Mouse (Mus musculus): Measurements from ENCODE around the gene Madcam1.
A peak's percentile ranks its signal among the peaks of the same experiment; 100 is the strongest.
"Not testable (repeated sequence)": the region's sequence is repeated elsewhere in the genome, so short reads cannot be mapped to it uniquely, and the experiment has no call there.

The Madcam1 gene

GRCm38 (mm10) chr10:79688720-79689119, 24.4 kb downstream of the Madcam1 start, which contains the start of gene Gzmm:
Gene Gzmm, plus strand, starts transcription at chr10:79689020.
- no peak for DNase-seq (ENCODE audit: low spot score)

DNA sequence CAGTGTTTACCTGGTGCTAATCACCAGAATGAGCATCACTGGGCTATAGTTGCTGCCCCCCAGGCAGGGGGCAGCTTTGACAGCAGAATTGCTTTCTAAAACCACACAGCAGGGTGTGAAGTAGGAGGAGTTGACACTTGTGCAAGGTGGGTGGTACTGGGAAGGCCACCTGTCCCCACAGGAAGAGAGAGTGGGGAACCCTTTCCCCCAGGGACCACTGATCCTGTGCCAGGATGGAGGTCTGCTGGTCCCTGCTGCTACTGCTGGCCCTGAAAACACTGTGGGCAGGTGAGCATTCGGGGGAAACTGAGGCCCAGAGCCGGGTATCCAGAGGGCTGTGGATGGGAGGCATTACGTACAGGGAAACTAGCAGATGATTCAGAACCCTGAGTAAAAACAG, 24.8 kb downstream of the Madcam1 start:
- DNase-seq (ENCODE audit: low spot score), result no peak

GRCm38 (mm10) chr10:79691986-79692548, 27.7 kb downstream of the Madcam1 start:
- no peak for DNase-seq (ENCODE audit: low spot score)

GRCm38 (mm10) chr10:79693580-79694378, 29.4 kb downstream of the Madcam1 start:
- peak; percentile 3 for DNase-seq (ENCODE audit: low spot score)

DNA sequence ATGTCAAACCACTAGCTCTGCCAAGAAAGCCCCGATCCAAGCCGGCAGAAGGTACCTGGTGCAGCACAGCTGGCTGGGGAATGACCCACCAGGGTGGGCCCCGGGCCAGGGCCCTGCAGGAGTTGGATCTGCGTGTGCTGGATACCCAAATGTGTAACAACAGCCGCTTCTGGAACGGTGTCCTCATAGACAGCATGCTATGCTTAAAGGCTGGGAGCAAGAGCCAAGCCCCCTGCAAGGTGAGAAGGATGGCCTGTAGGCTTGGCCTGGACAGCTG, 30.0 kb downstream of the Madcam1 start:
- DNase-seq (ENCODE audit: low spot score), result peak; percentile 4

- peak; percentile 77 for DNase-seq (ENCODE audit: low spot score)
These were observed 31.1 kb downstream of the Madcam1 start for GRCm38 (mm10) chr10:79695231-79696128.

DNA sequence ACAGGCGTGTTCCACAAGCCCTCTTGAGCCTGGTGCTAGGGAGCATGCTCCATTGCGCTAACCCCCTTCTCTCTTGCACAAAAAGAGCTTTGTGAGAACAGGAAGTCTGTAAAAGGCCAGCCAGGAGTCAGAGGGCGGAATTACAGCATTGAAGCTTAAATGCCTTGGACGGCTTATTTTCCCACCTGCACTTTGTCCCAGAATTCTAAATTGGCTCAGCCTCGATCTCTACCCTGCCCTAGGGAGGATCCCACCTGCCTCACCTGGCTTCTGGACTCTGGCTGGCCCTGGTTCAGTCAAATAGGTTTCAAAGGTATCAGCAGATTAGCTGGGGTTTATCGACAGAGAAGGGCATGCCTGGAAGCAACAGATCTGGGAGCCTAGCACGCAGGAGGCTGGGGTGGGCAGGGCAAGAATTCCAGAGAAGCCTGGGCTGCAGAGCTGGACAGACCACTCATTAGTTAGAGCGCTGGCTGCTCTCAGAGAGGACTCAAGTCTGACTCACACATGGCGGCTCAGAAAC, 31.8 kb downstream of the Madcam1 start:
- peak; percentile 4 for DNase-seq (ENCODE audit: low spot score)

DNA sequence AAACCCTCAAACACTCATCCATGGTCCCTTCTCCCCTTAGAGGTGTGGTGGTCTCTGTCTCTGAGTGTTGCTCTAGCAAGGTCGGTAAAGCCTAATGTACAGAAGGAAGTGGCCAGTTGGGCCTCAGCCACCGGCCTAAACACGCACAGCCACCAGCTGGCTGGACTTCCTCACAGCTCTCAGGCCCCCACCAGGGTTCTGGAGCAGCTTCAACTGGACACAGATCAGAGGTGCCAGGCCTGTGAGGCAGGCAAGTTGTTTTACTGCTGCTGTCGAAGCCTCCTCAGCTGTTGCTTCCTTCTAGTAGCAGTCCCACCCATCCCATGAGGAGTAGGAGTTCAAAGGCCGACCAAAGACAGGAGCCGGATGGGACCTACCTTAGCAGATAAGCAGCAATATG, 33.6 kb downstream of the Madcam1 start:
- peak; percentile 3 for DNase-seq (ENCODE audit: low spot score)

GRCm38 (mm10) chr10:79698459-79698858, 34.1 kb downstream of the Madcam1 start:
- no peak for DNase-seq (ENCODE audit: low spot score)

GRCm38 (mm10) chr10:79700676-79701075, 36.3 kb downstream of the Madcam1 start:
- peak; percentile 29 for DNase-seq (ENCODE audit: low spot score)

DNA sequence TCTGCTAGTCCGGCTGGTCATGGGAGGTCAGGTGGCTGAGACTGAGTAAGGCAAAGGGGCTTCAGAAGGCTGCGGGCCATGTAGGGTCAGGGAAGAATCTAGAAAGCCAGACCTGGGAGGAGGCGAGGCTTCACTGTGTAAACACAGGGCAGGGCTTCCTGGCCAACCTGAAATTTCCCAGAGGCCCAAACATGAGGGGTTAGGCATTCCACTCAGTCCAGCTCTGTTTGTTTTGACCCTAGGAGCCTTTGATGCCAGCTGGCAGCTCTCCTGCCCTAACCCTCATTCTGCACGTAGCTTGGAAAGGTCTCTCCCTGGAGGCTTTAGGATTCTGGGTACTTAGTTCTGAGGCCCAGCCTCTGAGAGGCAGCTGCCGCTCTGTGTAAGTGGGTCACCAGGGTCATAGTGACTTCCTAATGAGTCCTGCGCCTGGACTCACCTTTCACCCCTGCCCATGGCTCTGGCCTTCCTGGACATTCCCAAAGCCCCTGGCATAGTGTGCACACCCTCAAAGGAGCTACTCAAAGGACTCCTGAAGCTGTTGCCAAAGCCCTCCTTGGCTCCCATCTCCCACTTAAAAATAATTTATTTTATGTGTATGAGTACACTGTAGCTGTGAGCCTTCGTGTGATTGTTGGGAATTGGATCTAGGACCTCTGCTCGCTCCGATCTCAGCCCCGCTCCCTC, 37.2 kb downstream of the Madcam1 start:
- peak; percentile 32 for DNase-seq (ENCODE audit: low spot score)

DNA sequence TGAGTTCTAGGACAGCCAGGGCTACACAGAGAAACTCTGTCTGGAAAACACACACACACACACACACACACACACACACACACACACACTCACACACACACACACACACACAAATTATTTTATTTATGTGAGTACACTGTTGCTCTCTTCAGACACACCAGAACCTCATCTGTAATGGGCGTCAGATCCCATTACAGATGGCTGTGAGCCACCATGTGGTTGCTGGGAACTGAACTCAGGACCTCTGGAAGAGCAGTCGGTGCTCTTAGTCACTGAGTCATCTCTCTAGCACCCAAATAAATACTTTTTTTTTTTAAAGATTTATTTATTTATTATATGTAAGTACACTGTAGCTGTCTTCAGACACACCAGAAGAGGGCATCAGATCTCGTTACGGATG, 38.6 kb downstream of the Madcam1 start:
- DNase-seq (ENCODE audit: low spot score), result not testable (repeated sequence)

DNA sequence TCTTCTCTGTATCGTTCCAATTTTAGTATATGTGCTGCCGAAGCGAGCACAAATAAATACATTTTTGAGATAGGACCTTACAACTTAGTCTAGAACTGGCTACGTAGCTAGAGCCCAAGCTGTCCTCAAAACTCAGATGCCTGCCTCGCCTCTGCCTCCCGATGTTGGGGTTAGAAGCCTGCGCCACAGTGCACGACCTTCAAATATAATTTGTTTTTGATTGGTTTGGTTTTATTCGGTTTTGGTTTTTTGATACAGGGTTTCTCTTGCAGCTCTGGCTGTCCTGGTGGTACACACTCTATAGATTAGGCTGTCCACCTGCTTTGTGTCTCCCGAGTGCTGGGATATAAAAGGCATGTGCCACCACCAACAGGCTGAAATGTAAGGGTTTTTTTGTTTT, 39.2 kb downstream of the Madcam1 start:
- DNase-seq (ENCODE audit: low spot score), result peak; percentile 2

DNA sequence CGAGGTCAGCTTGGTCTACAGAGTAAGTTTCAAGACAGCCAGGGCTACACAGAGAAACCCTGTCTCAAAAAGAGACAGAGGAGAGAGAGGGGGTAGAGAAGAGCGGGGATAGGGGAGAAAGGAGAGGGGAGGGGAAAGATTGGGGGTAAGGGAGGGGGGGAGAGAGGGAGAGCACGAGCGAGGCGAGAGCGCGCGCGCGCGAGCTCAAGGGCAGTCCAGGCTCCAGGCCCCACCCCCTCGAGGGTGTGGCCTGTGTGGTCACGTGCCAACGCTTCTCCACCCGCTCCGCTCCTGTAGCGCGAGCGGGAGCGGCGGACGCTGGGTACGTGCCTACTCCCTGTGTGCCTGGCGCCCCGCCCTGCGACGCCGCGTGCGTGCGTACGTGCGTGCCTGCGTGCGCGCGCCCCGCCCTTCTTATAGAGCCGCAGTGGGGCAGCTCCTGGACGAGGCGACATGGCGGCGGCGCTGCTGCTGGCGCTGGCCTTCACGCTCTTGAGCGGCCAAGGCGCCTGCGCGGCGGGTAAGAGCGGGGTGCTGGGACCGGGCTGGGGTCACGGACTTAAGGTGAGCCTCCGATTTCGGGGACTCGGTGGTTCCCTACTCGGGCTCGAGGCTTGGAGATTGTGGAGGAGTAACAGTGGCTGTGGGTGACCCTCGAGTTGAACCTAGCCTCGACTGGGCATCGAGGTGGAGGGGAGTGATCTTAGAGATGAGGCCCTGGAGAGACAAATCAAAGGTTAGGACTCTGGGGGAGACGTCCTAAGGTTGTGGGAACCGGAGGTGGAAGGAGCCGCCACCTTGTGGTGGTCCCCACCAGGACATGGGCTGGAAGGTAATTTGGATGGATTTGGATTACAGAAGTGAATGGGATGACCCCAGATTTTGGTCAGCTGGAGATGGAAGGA, 40.0 kb downstream of the Madcam1 start, which contains the start of gene Bsg:
Gene Bsg (plus strand): TSS at position 427 of the 905 bp plus-strand sequence.
- DNase-seq (ENCODE audit: low spot score), result peak; percentile 99

- DNase-seq (ENCODE audit: low spot score), result no peak
These were observed 40.6 kb downstream of the Madcam1 start for GRCm38 (mm10) chr10:79704970-79705360.

GRCm38 (mm10) chr10:79705951-79706350, 41.6 kb downstream of the Madcam1 start:
- peak; percentile 2 for DNase-seq (ENCODE audit: low spot score)

DNA sequence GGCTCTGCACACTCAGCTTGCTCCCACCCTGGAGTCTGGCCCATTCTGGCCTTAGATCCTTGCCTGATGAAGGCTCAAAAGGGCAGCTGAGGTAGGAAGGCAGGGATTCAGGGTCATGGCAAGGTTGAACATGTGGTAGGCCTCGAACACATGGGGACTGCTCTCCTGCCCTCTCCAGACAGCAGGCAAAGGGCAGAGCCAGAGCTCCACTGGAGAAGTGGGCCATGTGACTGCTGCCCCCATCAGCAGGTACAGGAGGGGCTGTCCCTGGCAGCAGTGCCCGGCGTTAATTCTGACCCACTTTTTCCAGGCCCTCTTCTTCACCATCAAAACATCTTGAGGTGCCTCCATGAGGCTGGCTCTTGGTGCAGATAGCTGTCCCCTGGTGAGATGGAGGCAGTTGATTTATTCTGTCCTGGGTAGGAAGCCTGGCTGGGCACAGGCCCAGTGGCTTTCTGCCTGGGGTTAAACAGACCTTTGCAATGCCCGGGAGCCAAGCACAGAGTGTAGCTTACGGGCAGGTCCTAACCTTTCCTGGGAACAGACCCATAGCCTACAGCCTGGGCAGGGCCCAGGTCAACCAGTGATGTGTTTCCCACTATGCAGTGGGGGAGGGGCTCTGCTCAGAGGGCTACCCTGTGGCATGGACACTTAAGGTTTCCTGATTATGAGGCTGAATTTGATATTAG, 42.2 kb downstream of the Madcam1 start:
- DNase-seq (ENCODE audit: low spot score), result peak; percentile 5

DNA sequence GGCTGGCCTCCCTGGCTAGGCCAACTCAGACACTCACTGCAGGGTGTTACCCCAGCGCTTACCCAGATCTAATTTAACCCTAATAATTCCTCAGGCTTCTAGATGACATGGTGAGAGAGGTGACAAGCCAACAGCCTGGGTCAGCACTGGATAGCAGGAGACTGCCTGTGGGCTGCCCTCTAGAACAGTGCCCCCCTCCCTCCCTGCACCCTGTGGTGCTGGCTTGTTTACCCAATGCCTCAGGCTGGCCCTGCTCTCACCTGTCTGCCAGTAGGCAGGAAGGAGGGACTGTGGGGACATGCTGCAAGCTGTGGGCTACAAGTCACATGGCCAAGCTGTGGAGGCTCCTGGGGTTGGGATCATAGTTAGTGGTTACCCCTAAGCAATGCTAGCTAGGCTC, 42.8 kb downstream of the Madcam1 start:
- peak; percentile 5 for DNase-seq (ENCODE audit: low spot score)

DNA sequence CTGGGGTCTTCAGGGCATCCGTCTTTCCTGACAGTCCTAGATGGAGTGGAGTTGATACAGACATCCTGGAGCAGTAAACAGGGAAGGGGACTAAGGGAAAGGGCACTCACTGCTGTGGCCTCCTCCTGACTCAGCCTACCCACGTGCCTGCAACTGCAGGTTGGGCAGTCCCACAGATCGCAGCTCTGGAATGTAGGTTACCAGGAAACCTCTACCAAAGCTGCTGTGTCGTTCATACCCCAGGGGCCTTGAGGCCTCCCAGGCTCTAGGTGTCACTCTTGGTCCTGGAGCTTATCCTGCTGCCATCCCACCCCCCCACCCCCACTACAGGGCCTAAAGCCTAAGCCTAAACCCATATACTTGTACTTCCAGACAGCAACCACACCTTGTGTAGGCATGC, 43.4 kb downstream of the Madcam1 start:
- peak; percentile 2 for DNase-seq (ENCODE audit: low spot score)

DNA sequence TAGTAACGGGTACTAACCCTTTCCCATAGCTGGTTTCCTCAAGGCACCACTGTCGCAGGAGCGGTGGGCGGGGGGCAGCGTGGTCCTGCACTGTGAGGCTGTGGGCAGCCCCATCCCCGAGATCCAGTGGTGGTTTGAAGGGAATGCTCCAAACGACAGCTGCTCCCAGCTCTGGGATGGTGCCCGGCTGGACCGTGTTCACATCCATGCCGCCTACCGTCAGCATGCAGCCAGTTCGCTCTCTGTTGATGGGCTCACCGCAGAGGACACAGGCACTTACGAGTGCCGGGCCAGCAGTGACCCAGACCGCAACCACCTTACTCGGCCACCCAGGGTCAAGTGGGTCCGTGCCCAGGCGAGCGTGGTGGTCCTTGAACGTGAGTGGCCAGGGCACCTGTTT, 44.3 kb downstream of the Madcam1 start:
- DNase-seq (ENCODE audit: low spot score), result peak; percentile 6
